Mouse (Mus musculus) neural tube, embryonic 14.5 days (tissue): ENCODE measurements around the gene Pex1. TPM values are rescaled to one million over a fixed set of nuclear protein-coding genes. Genes with fewer than 3 reads are reported as not detected.
A peak's percentile ranks its signal among the peaks of the same experiment; 100 is the strongest.
"Not testable (repeated sequence)": the region's sequence is repeated elsewhere in the genome, so short reads cannot be mapped to it uniquely, and the experiment has no call there.

Experiments used
- ATAC-seq: fragments of 200-750 bp; cut with Nextera tagmentation; 2 replicates; pipeline ENCODE4 v1.8.0; 2017; ENCODE audit warnings: low read depth, mild to moderate bottlenecking, moderate TSS enrichment, moderate library complexity
- H3K27ac ChIP-seq: fragments of 300-500 bp; sonication (generic); 2 replicates; pipeline ENCODE4 v1.5.1; 2014; ENCODE audit warnings: low read depth, mild to moderate bottlenecking, control low read depth, low read length, moderate library complexity, mixed read lengths
- H3K27me3 ChIP-seq: fragments of 300-500 bp; sonication (generic); 2 replicates; pipeline ENCODE4 v1.6.1; 2014; ENCODE audit warnings: low read length; ENCODE audit not compliant: control insufficient read depth, insufficient read depth
- H3K36me3 ChIP-seq: fragments of 300-500 bp; sonication (generic); 2 replicates; pipeline ENCODE4 v1.6.1; 2014; ENCODE audit warnings: low read length, mixed read lengths; ENCODE audit not compliant: control insufficient read depth, insufficient read depth
- H3K4me1 ChIP-seq: fragments of 300-500 bp; sonication (generic); 2 replicates; pipeline ENCODE4 v1.6.1; 2014; ENCODE audit warnings: low read length; ENCODE audit not compliant: control insufficient read depth, insufficient read depth
- H3K4me2 ChIP-seq: fragments of 300-500 bp; sonication (generic); 2 replicates; pipeline ENCODE4 v1.6.1; 2014; ENCODE audit warnings: mild to moderate bottlenecking, low read depth, low read length, control low read depth
- H3K4me3 ChIP-seq: fragments of 300-500 bp; sonication (generic); 2 replicates; pipeline ENCODE4 v1.5.1; 2014; ENCODE audit warnings: low read depth, low read length, control low read depth, mixed read lengths
- H3K9ac ChIP-seq: fragments of 300-500 bp; sonication (generic); replicated peaks from 2 replicates; pipeline ENCODE4 v1.6.1; 2014; ENCODE audit warnings: low read depth, mild to moderate bottlenecking, control low read depth, low read length, mixed read lengths
- H3K9me3 ChIP-seq: fragments of 300-500 bp; sonication (generic); 2 replicates; pipeline ENCODE4 v1.6.1; 2016; ENCODE audit warnings: low read length; ENCODE audit not compliant: control insufficient read depth
- WGBS: fragments of 180-500 bp; shearing (Covaris S2); extraction: QIAGEN DNeasy Blood & Tissue Kit; methylation state at CpG from one replicate; pipeline ENCODE4 v1.1.7; 2014; 5-methylcytosine and 5-hydroxymethylcytosine counted together
- polyA plus RNA-seq: library from polyadenylated mRNA; unstranded; fragments of >200 nt; fragmentation: Nextera tagmentation; extraction: Ambion mirVana; gene quantifications from 2 replicates; pipeline ENCODE4 v1.2.1, GENCODE M21; 2014

The Pex1 gene
- polyA plus RNA-seq, 1 experiment from 2014 or later: 25.5 TPM

DNA sequence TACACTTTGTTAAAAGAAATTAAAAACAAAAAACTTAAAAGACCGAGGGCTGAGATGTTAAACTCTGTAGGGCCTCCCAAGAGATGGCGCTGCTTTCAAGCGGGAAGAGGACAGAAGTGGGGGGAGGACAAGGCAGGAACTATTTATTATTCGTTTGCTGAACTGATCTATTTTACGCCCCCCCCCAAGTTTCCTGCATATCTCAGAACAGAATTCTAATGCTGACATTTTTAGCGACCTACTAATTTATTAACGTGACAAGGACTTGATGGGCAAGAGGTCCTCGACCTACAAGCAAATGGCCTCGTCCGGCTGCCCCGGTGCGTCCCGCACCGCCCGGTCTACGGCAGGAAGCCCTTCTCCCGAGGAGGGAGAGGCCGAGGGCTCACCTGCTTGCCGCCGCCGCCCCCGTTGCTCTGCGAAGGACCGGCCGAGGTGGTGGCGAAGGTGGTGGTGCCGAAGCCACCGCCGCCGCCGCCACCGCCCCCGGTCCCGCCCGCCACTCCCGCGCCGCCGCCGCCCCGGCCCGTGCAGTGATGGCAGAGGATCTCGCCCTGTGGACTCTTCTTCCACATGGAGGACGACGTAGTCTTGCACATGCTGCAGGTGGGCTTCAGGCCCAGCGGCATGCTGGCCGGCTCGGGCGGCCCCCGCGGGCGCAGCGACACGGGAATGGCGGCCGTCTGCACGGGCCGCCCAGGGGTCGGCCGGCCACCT is 51.3 kb downstream of the Pex1 start:
- H3K27me3 ChIP-seq: no peaks in the 10 kb centered on the region; the same call in 1 of the 2 replicates
- peak overlapping the region; percentile 84 for H3K9ac ChIP-seq
- under 1% methylated on average over 53 of the region's 60 CpGs for WGBS
- peak overlapping the region; percentile 46 for H3K4me2 ChIP-seq
- no peaks in the 10 kb centered on the region for H3K9me3 ChIP-seq
- H3K4me1 ChIP-seq: 0 out of 2 replicates have a peak, but pooled peaks cover 10% of the 10 kb centered on the region
- ATAC-seq: peak; percentile 86
- H3K36me3 ChIP-seq: peaks cover 4% of the 10 kb centered on the region; the same call in 1 of the 2 replicates
- peak overlapping the region; percentile 95 for H3K4me3 ChIP-seq
- H3K27ac ChIP-seq: peak overlapping the region; percentile 88

DNA sequence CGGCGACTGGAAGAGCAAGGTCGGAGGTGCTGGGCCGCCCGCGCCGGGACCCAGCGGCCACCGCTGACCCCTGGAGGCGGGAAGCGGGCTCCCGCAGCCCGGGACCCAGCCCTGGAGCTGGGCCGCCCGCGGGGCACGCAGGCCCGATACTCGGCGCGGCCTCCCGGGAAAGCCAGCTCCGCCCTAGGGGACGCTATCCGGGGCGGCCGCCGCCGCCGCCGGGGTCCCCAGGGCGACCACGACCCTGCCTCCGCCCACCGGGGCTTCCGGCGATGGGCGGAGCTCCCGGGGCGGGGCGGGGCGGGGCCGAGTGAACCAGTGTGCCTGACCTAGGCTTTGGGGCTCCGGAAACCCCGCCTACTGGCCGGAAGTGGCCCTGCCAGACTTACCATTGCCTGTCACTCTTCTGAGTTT is 51.8 kb downstream of the Pex1 start:
- H3K4me1 ChIP-seq: 0 out of 2 replicates have a peak, but pooled peaks cover 10% of the 10 kb centered on the region
- ATAC-seq: peak; percentile 98
- H3K27ac ChIP-seq: peak overlapping the region; percentile 88
- no peaks in the 10 kb centered on the region; the same call in 1 of the 2 replicates for H3K27me3 ChIP-seq
- H3K4me2 ChIP-seq: peak overlapping the region; percentile 46
- peak overlapping the region; percentile 95 for H3K4me3 ChIP-seq
- H3K36me3 ChIP-seq: peaks cover 4% of the 10 kb centered on the region; the same call in 1 of the 2 replicates
- 0% methylated on average over 23 of the region's 46 CpGs for WGBS
- H3K9ac ChIP-seq: peak overlapping the region; percentile 84
- H3K9me3 ChIP-seq: no peaks in the 10 kb centered on the region

DNA sequence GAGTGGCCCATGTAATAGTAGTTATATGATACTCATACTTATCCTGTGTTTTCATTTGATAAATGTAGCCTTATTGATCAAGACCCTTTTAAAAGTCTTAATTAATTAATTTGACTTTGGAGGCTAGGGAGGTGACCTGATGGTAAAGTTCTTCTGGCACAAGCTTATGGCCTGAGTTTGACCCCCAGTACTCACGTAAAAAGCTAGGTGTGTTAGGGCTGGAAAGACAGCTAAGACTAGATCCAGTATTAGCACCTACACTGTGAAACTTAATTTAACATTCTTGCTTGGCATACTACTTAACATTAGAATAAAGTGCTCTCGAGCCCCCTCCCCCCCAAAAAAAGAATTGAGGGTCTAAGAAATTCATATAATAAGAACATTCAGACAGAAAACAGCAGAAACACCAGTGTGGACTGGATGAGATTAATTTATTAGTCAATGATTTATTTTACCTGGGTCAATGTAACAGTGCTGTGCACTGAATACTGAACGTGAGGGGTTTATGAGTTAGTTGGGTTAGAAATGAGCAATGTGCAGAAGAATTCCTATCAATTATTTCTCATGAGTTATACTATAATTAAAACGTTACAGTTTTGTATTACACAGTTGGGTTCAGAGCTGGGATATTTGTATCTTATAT is 52.5 kb downstream of the Pex1 start:
- 0 out of 2 replicates have a peak, but pooled peaks cover 10% of the 10 kb centered on the region for H3K4me1 ChIP-seq
- no peak overlapping the region for H3K9ac ChIP-seq
- no peaks in the 10 kb centered on the region for H3K9me3 ChIP-seq
- no peaks in the 10 kb centered on the region; the same call in 1 of the 2 replicates for H3K27me3 ChIP-seq
- peak overlapping the region; percentile 46; the same call in 1 of the 2 replicates for H3K4me2 ChIP-seq
- 50% methylated on average over 4 of the region's 4 CpGs for WGBS
- H3K36me3 ChIP-seq: peaks cover 2% of the 10 kb centered on the region; the same call in 1 of the 2 replicates
- no peak overlapping the region for H3K4me3 ChIP-seq
- no peak overlapping the region for H3K27ac ChIP-seq
- ATAC-seq: peak; percentile 9; the same call in 1 of the 2 replicates

DNA sequence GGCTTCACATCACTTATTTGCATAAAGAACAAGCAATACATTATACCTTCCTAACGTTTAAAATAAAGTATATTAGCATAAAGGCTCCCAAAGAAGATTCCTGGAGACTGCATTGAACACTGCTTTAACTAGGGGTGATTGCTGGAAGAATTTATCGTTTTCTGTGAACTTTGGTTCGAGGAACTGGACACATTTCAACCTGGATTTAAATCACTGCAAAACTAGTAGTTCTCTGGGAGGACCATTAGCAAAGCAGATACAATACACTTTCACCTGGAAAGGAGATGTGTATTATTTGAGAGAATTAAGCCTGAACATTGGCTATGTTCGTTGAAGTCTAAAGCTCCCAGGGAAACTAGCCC is 53.0 kb downstream of the Pex1 start:
- H3K9ac ChIP-seq: no peak overlapping the region
- 0 out of 2 replicates have a peak, but pooled peaks cover 10% of the 10 kb centered on the region for H3K4me1 ChIP-seq
- no peak for ATAC-seq
- H3K9me3 ChIP-seq: no peaks in the 10 kb centered on the region
- H3K27me3 ChIP-seq: no peaks in the 10 kb centered on the region; the same call in 1 of the 2 replicates
- WGBS: 78% methylated on average over 4 of the region's 4 CpGs
- H3K4me3 ChIP-seq: no peak overlapping the region
- no peak overlapping the region for H3K4me2 ChIP-seq
- no peaks in the 10 kb centered on the region for H3K36me3 ChIP-seq
- no peak overlapping the region for H3K27ac ChIP-seq

DNA sequence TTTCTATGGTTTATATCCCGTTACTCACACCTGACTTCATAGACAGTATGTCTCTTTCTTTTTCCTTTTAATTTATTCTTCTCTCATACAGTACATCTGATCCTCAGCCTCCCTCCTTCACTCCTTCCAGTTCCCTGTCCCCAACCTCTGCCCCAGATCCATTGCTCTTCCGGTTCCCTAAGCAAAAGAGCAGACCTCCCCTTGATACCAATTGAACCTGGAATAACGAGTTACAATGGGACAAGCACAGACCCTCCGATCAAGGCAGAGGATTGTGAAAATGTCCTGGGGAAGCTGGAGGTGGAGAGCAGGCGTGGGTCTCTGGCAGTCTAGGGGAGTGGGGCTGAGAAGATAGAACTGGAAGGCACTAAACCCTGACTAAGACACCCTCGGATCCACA is 55.0 kb downstream of the Pex1 start, which contains the start of gene Tmbim7:
Gene Tmbim7 (plus strand): TSS at position 301 of the 400 bp plus-strand sequence.
- no peaks in the 10 kb centered on the region for H3K9me3 ChIP-seq
- no peak for ATAC-seq
- no peak within 1 kb of the TSS for H3K4me2 ChIP-seq
- H3K27me3 ChIP-seq: no peaks in the 10 kb centered on the region; the same call in 1 of the 2 replicates
- 0 out of 2 replicates have a peak, but pooled peaks cover 4% of the 10 kb centered on the region for H3K4me1 ChIP-seq
- H3K36me3 ChIP-seq: no peaks in the 10 kb centered on the region
- no peak within 1 kb of the TSS for H3K9ac ChIP-seq
- WGBS: 78% methylated on average over 6 of the region's 6 CpGs
- H3K27ac ChIP-seq: no peak within 1 kb of the TSS
- no peak within 1 kb of the TSS for H3K4me3 ChIP-seq

DNA sequence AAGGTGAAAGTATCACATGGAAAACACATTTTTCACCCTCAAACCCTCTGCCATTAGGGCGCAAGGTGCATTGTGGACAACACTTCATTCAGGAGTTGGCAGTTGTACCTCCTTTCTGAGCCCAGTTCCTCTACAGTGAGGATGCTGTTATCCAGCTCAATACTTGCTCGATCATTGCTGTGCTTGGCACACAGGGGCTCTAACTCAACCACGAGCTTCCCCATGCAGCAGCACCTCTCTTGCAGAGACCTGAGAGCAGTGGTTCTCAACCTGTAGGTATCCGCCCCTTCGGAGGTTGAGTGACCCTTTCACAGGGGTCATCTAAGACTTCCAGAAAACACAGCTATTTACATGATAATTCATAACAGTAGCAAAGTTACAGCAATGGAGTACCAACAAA is 55.8 kb downstream of the Pex1 start:
- no peaks in the 10 kb centered on the region; the same call in 1 of the 2 replicates for H3K27me3 ChIP-seq
- no peak for ATAC-seq
- 82% methylated on average over 5 of the region's 5 CpGs for WGBS

DNA sequence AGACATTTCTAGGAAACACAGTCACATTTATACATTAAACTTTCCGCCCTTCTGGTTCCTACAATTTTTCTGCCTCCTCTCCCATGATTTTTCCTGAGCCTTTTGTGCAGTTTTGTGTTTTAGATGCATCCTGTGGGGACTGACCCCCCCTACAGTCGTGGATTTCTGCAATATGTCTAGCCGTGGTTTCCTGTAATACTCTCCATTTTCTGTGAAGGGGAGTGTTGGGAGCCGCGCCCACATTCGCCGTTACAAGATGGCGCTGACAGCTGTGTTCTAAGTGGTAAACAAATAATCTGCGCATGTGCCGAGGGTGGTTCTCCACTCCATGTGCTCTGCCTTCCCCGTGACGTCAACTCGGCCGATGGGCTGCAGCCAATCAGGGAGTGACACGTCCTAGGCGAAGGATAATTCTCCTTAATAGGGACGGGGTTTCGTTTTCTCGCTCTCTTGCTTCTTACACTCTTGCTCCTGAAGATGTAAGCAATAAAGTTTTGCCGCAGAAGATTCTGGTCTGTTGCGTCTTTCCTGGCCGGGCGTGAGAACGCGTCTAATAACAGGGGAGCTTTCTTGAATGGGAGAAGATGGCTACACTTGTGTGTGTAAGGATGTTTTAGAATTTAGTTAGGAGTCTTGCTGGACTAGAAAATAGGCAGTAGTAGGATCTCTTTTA is 57.2 kb downstream of the Pex1 start:
- not testable (repeated sequence) for H3K9me3 ChIP-seq, H3K4me2 ChIP-seq, H3K27ac ChIP-seq, H3K27me3 ChIP-seq, ATAC-seq, H3K4me3 ChIP-seq, H3K36me3 ChIP-seq, H3K4me1 ChIP-seq, H3K9ac ChIP-seq
- 94% methylated on average over 14 of the region's 25 CpGs for WGBS

More for the DNA sequence above, 55.8 kb downstream of the Pex1 start:
- H3K4me3 ChIP-seq: no peak overlapping the region
- no peak overlapping the region for H3K27ac ChIP-seq
- no peaks in the 10 kb centered on the region for H3K9me3 ChIP-seq
- no peak overlapping the region for H3K4me2 ChIP-seq
- H3K36me3 ChIP-seq: no peaks in the 10 kb centered on the region
- H3K4me1 ChIP-seq: 0 out of 2 replicates have a peak, but pooled peaks cover 1% of the 10 kb centered on the region
- H3K9ac ChIP-seq: no peak overlapping the region

DNA sequence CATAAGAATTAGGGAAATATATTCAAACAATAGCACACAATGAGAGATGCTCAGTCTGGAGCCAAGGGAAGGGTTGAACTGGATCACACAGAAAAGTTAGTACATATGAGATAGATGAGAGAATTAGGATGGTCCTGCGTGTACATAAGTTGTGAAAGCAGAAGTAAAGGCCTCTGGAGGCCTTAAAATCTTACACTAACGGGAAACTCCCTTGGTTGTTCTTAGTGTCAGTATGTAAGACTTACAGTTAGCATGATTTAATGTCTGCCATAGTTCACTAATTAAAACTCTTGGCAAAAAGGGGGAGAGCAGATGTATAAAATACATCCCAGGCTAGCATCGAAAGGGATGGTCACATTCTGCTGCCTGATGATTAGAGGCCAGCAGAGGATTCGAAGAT is 57.9 kb downstream of the Pex1 start:
- H3K36me3 ChIP-seq: no peaks in the 10 kb centered on the region
- no peak for ATAC-seq

More for the DNA sequence above, 57.9 kb downstream of the Pex1 start:
- no peaks in the 10 kb centered on the region for H3K4me1 ChIP-seq
- 92% methylated on average over 4 of the region's 4 CpGs for WGBS
- no peaks in the 10 kb centered on the region for H3K9me3 ChIP-seq
- H3K27me3 ChIP-seq: no peaks in the 10 kb centered on the region
- H3K27ac ChIP-seq: no peak overlapping the region
- no peak overlapping the region for H3K4me3 ChIP-seq
- no peak overlapping the region for H3K4me2 ChIP-seq
- no peak overlapping the region for H3K9ac ChIP-seq
